Mouse (Mus musculus): Measurements from ENCODE around the gene Pds5a. TPM values are rescaled to one million over a fixed set of nuclear protein-coding genes. Genes with fewer than 3 reads are reported as not detected.

Pds5a gene
- polyA plus RNA-seq, 1 experiment from 2014 or later, result 32.3 TPM

GRCm38 (mm10) chr5:65609769-65610168, 88.3 kb downstream of the Pds5a start:
- peaks cover 10% of the 10 kb centered on the region for H3K36me3 ChIP-seq (ENCODE audit: control insufficient read depth, insufficient read depth)
- no peaks in the 10 kb centered on the region; the same call in 1 of the 2 replicates for H3K4me1 ChIP-seq (ENCODE audit: control insufficient read depth, insufficient read depth, low read length)
- H3K9ac ChIP-seq (ENCODE audit: low read length), result no peak overlapping the region
- H3K27ac ChIP-seq (ENCODE audit: low read length), result no peak overlapping the region
- ATAC-seq (replicated peaks; ENCODE audit: extremely low read depth, insufficient read depth, low FRiP score), result no peak
- no peak overlapping the region for H3K4me3 ChIP-seq (ENCODE audit: low read length)
- 82% methylated on average over 5 of the region's 5 CpGs for WGBS
- no peak overlapping the region for H3K4me2 ChIP-seq (ENCODE audit: low read depth, low read length)
- no peaks in the 10 kb centered on the region for H3K9me3 ChIP-seq (replicated peaks; ENCODE audit: control insufficient read depth, low read length)
- H3K27me3 ChIP-seq (ENCODE audit: control insufficient read depth, insufficient read depth, low read length), result no peaks in the 10 kb centered on the region

- no peak for ATAC-seq (replicated peaks; ENCODE audit: extremely low read depth, insufficient read depth, low FRiP score)
Observed at GRCm38 (mm10) chr5:65606820-65607219, 91.3 kb downstream of the Pds5a start.

GRCm38 (mm10) chr5:65599681-65600080, 98.4 kb downstream of the Pds5a start:
- Histone ChIP-seq H3K4me3 (ENCODE audit: low read length) (no peak overlapping the region), H3K4me2 (ENCODE audit: low read depth, low read length) (no peak overlapping the region), H3K36me3 (ENCODE audit: control insufficient read depth, insufficient read depth) (peaks cover 7% of the 10 kb centered on the region; the same call in 1 of the 2 replicates), H3K4me1 (ENCODE audit: control insufficient read depth, insufficient read depth, low read length) (peaks cover 2% of the 10 kb centered on the region), H3K27ac (ENCODE audit: low read length) (no peak overlapping the region), H3K27me3 (ENCODE audit: control insufficient read depth, insufficient read depth, low read length) (no peaks in the 10 kb centered on the region), H3K9ac (ENCODE audit: low read length) (no peak overlapping the region), H3K9me3 (replicated peaks; ENCODE audit: control insufficient read depth, low read length) (no peaks in the 10 kb centered on the region)
- ATAC-seq (replicated peaks; ENCODE audit: extremely low read depth, insufficient read depth, low FRiP score), result no peak
- 88% methylated on average over 7 of the region's 7 CpGs for WGBS

More at GRCm38 (mm10) chr5:65606820-65607219, 91.3 kb downstream of the Pds5a start:
- H3K4me1 ChIP-seq (ENCODE audit: control insufficient read depth, insufficient read depth, low read length), result no peaks in the 10 kb centered on the region; the same call in 1 of the 2 replicates
- no peak overlapping the region for H3K27ac ChIP-seq (ENCODE audit: low read length)
- H3K36me3 ChIP-seq (ENCODE audit: control insufficient read depth, insufficient read depth), result peaks cover 6% of the 10 kb centered on the region; the same call in 1 of the 2 replicates
- no peaks in the 10 kb centered on the region for H3K27me3 ChIP-seq (ENCODE audit: control insufficient read depth, insufficient read depth, low read length)
- H3K9me3 ChIP-seq (replicated peaks; ENCODE audit: control insufficient read depth, low read length), result no peaks in the 10 kb centered on the region
- no peak overlapping the region for H3K4me2 ChIP-seq (ENCODE audit: low read depth, low read length)
- 89% methylated on average over 1 of the region's 1 CpGs for WGBS
- no peak overlapping the region for H3K9ac ChIP-seq (ENCODE audit: low read length)
- H3K4me3 ChIP-seq (ENCODE audit: low read length), result no peak overlapping the region

- no peak for ATAC-seq (replicated peaks; ENCODE audit: extremely low read depth, insufficient read depth, low FRiP score)
- peaks cover 3% of the 10 kb centered on the region for H3K4me1 ChIP-seq (ENCODE audit: control insufficient read depth, insufficient read depth, low read length)
- no peak overlapping the region for H3K9ac ChIP-seq (ENCODE audit: low read length)
- peaks cover 8% of the 10 kb centered on the region for H3K36me3 ChIP-seq (ENCODE audit: control insufficient read depth, insufficient read depth)
- no peaks in the 10 kb centered on the region for H3K9me3 ChIP-seq (replicated peaks; ENCODE audit: control insufficient read depth, low read length)
- no peak overlapping the region for H3K4me2 ChIP-seq (ENCODE audit: low read depth, low read length)
- H3K4me3 ChIP-seq (ENCODE audit: low read length), result no peak overlapping the region
- no peaks in the 10 kb centered on the region for H3K27me3 ChIP-seq (ENCODE audit: control insufficient read depth, insufficient read depth, low read length)
- WGBS, result 87% methylated on average over 2 of the region's 2 CpGs
- no peak overlapping the region for H3K27ac ChIP-seq (ENCODE audit: low read length)
Observed at GRCm38 (mm10) chr5:65592421-65592820, 105.7 kb downstream of the Pds5a start.

GRCm38 (mm10) chr5:65590199-65590598, 107.9 kb downstream of the Pds5a start:
- Histone ChIP-seq H3K4me2 (ENCODE audit: low read depth, low read length) (no peak overlapping the region), H3K9ac (ENCODE audit: low read length) (no peak overlapping the region), H3K9me3 (replicated peaks; ENCODE audit: control insufficient read depth, low read length) (no peaks in the 10 kb centered on the region), H3K4me3 (ENCODE audit: low read length) (no peak overlapping the region), H3K36me3 (ENCODE audit: control insufficient read depth, insufficient read depth) (peaks cover 9% of the 10 kb centered on the region), H3K27me3 (ENCODE audit: control insufficient read depth, insufficient read depth, low read length) (no peaks in the 10 kb centered on the region), H3K27ac (ENCODE audit: low read length) (no peak overlapping the region), H3K4me1 (ENCODE audit: control insufficient read depth, insufficient read depth, low read length) (peaks cover 3% of the 10 kb centered on the region)
- ATAC-seq (replicated peaks; ENCODE audit: extremely low read depth, insufficient read depth, low FRiP score), result no peak
- WGBS, result 77% methylated on average over 1 of the region's 1 CpGs

- Histone ChIP-seq H3K9me3 (replicated peaks; ENCODE audit: control insufficient read depth, low read length) (no peaks in the 10 kb centered on the region), H3K27me3 (ENCODE audit: control insufficient read depth, insufficient read depth, low read length) (no peaks in the 10 kb centered on the region), H3K4me3 (ENCODE audit: low read length) (no peak overlapping the region), H3K27ac (ENCODE audit: low read length) (no peak overlapping the region), H3K9ac (ENCODE audit: low read length) (no peak overlapping the region), H3K4me1 (ENCODE audit: control insufficient read depth, insufficient read depth, low read length) (no peaks in the 10 kb centered on the region), H3K36me3 (ENCODE audit: control insufficient read depth, insufficient read depth) (peaks cover 8% of the 10 kb centered on the region), H3K4me2 (ENCODE audit: low read depth, low read length) (no peak overlapping the region)
- WGBS, result 79% methylated on average over 5 of the region's 5 CpGs
- ATAC-seq (replicated peaks; ENCODE audit: extremely low read depth, insufficient read depth, low FRiP score), result no peak
Observed at GRCm38 (mm10) chr5:65586291-65586690, 111.8 kb downstream of the Pds5a start.

- no peak overlapping the region for H3K27ac ChIP-seq (ENCODE audit: low read length)
- 66% methylated on average over 3 of the region's 3 CpGs for WGBS
- H3K9me3 ChIP-seq (replicated peaks; ENCODE audit: control insufficient read depth, low read length), result no peaks in the 10 kb centered on the region
- no peak overlapping the region for H3K4me3 ChIP-seq (ENCODE audit: low read length)
- ATAC-seq (replicated peaks; ENCODE audit: extremely low read depth, insufficient read depth, low FRiP score), result no peak
- no peak overlapping the region for H3K9ac ChIP-seq (ENCODE audit: low read length)
- no peak overlapping the region for H3K4me2 ChIP-seq (ENCODE audit: low read depth, low read length)
- no peaks in the 10 kb centered on the region for H3K27me3 ChIP-seq (ENCODE audit: control insufficient read depth, insufficient read depth, low read length)
- H3K36me3 ChIP-seq (ENCODE audit: control insufficient read depth, insufficient read depth), result peaks cover 4% of the 10 kb centered on the region; the same call in 1 of the 2 replicates
- peaks cover 4% of the 10 kb centered on the region for H3K4me1 ChIP-seq (ENCODE audit: control insufficient read depth, insufficient read depth, low read length)
Observed at GRCm38 (mm10) chr5:65578545-65578944, 119.5 kb downstream of the Pds5a start.

- no peak overlapping the region for H3K27ac ChIP-seq (ENCODE audit: low read length)
- H3K4me3 ChIP-seq (ENCODE audit: low read length), result no peak overlapping the region
- ATAC-seq (replicated peaks; ENCODE audit: extremely low read depth, insufficient read depth, low FRiP score), result no peak
- no peak overlapping the region for H3K9ac ChIP-seq (ENCODE audit: low read length)
- peaks cover 4% of the 10 kb centered on the region for H3K4me1 ChIP-seq (ENCODE audit: control insufficient read depth, insufficient read depth, low read length)
- WGBS, result 83% methylated on average over 2 of the region's 2 CpGs
- H3K4me2 ChIP-seq (ENCODE audit: low read depth, low read length), result no peak overlapping the region
- peaks cover 7% of the 10 kb centered on the region; the same call in 1 of the 2 replicates for H3K36me3 ChIP-seq (ENCODE audit: control insufficient read depth, insufficient read depth)
- no peaks in the 10 kb centered on the region for H3K9me3 ChIP-seq (replicated peaks; ENCODE audit: control insufficient read depth, low read length)
- H3K27me3 ChIP-seq (ENCODE audit: control insufficient read depth, insufficient read depth, low read length), result no peaks in the 10 kb centered on the region
Observed at GRCm38 (mm10) chr5:65575896-65576295, 122.2 kb downstream of the Pds5a start.

GRCm38 (mm10) chr5:65574876-65575275, 123.2 kb downstream of the Pds5a start:
- no peak overlapping the region for H3K9ac ChIP-seq (ENCODE audit: low read length)
- peaks cover 7% of the 10 kb centered on the region; the same call in 1 of the 2 replicates for H3K36me3 ChIP-seq (ENCODE audit: control insufficient read depth, insufficient read depth)
- ATAC-seq (replicated peaks; ENCODE audit: extremely low read depth, insufficient read depth, low FRiP score), result no peak
- H3K9me3 ChIP-seq (replicated peaks; ENCODE audit: control insufficient read depth, low read length), result no peaks in the 10 kb centered on the region
- H3K27me3 ChIP-seq (ENCODE audit: control insufficient read depth, insufficient read depth, low read length), result no peaks in the 10 kb centered on the region
- H3K27ac ChIP-seq (ENCODE audit: low read length), result no peak overlapping the region
- 69% methylated on average over 2 of the region's 2 CpGs for WGBS
- peaks cover 4% of the 10 kb centered on the region for H3K4me1 ChIP-seq (ENCODE audit: control insufficient read depth, insufficient read depth, low read length)
- H3K4me2 ChIP-seq (ENCODE audit: low read depth, low read length), result no peak overlapping the region
- no peak overlapping the region for H3K4me3 ChIP-seq (ENCODE audit: low read length)
